Mouse (Mus musculus): ENCODE data around the gene Cfap57. TPM values are rescaled to one million over a fixed set of nuclear protein-coding genes. Genes with fewer than 3 reads are reported as not detected.

Cfap57 gene
- polyA plus RNA-seq (2014; fragmentation: Illumina TruSeq; extraction: RNeasy Lipid Tissue Mini Kit (QIAGEN cat#74804); ENCODE audit: low read depth, low replicate concordance) = not detected

GRCm38 (mm10) chr4:118620279-118620966, at the start of gene Cfap57, which contains the start of gene Ebna1bp2:
Gene Cfap57 (minus strand): TSS chr4:118620777.
Gene Ebna1bp2 (plus strand): TSS chr4:118620799.

GRCm38 (mm10) chr4:118658652-118659051, 38.1 kb upstream of the Cfap57 start, which contains the start of gene Olfr62:
Gene Olfr62 (plus strand): TSS chr4:118658952.

GRCm38 (mm10) chr4:118543592-118544260, 76.9 kb downstream of the Cfap57 start, which contains the start of gene Tmem125:
Gene Tmem125 (minus strand): TSS chr4:118544044.

GRCm38 (mm10) chr4:118526408-118527334, 93.9 kb downstream of the Cfap57 start, which contains the start of gene 2610528J11Rik:
Gene 2610528J11Rik (plus strand): TSS chr4:118526999.

Other genes with a start within 250 kb of the Cfap57 start
- 2.6 TPM for gene Szt2, start 211.5 kb downstream of the Cfap57 start, polyA plus RNA-seq (2014; fragmentation: Illumina TruSeq; extraction: RNeasy Lipid Tissue Mini Kit (QIAGEN cat#74804); ENCODE audit: low read depth, low replicate concordance)
- gene Med8, start 211.4 kb downstream of the Cfap57 start, polyA plus RNA-seq (2014; fragmentation: Illumina TruSeq; extraction: RNeasy Lipid Tissue Mini Kit (QIAGEN cat#74804); ENCODE audit: low read depth, low replicate concordance) = 52.9 TPM
- 33.0 TPM for gene Elovl1, start 192.7 kb downstream of the Cfap57 start, polyA plus RNA-seq (2014; fragmentation: Illumina TruSeq; extraction: RNeasy Lipid Tissue Mini Kit (QIAGEN cat#74804); ENCODE audit: low read depth, low replicate concordance)
- 0.88 TPM for gene Cdc20, start 183.4 kb downstream of the Cfap57 start, polyA plus RNA-seq (2014; fragmentation: Illumina TruSeq; extraction: RNeasy Lipid Tissue Mini Kit (QIAGEN cat#74804); ENCODE audit: low read depth, low replicate concordance)
- not detected for gene Mpl, start 163.3 kb downstream of the Cfap57 start, polyA plus RNA-seq (2014; fragmentation: Illumina TruSeq; extraction: RNeasy Lipid Tissue Mini Kit (QIAGEN cat#74804); ENCODE audit: low read depth, low replicate concordance)
- 0.60 TPM for gene Tie1, start 130.7 kb downstream of the Cfap57 start, polyA plus RNA-seq (2014; fragmentation: Illumina TruSeq; extraction: RNeasy Lipid Tissue Mini Kit (QIAGEN cat#74804); ENCODE audit: low read depth, low replicate concordance)
- 17.1 TPM for gene 2610528J11Rik, start 93.8 kb downstream of the Cfap57 start, polyA plus RNA-seq (2014; fragmentation: Illumina TruSeq; extraction: RNeasy Lipid Tissue Mini Kit (QIAGEN cat#74804); ENCODE audit: low read depth, low replicate concordance)
- gene Tmem125, start 76.7 kb downstream of the Cfap57 start, polyA plus RNA-seq (2014; fragmentation: Illumina TruSeq; extraction: RNeasy Lipid Tissue Mini Kit (QIAGEN cat#74804); ENCODE audit: low read depth, low replicate concordance) = 3.1 TPM
- 20.9 TPM for gene Ebna1bp2, start within 50 bp of the Cfap57 start, polyA plus RNA-seq (2014; fragmentation: Illumina TruSeq; extraction: RNeasy Lipid Tissue Mini Kit (QIAGEN cat#74804); ENCODE audit: low read depth, low replicate concordance)
- gene Olfr62, start 38.2 kb upstream of the Cfap57 start, polyA plus RNA-seq (2014; fragmentation: Illumina TruSeq; extraction: RNeasy Lipid Tissue Mini Kit (QIAGEN cat#74804); ENCODE audit: low read depth, low replicate concordance) = not detected
- not detected for gene Olfr1342, start 72.0 kb upstream of the Cfap57 start, polyA plus RNA-seq (2014; fragmentation: Illumina TruSeq; extraction: RNeasy Lipid Tissue Mini Kit (QIAGEN cat#74804); ENCODE audit: low read depth, low replicate concordance)
- not detected for gene Olfr1341, start 82.7 kb upstream of the Cfap57 start, polyA plus RNA-seq (2014; fragmentation: Illumina TruSeq; extraction: RNeasy Lipid Tissue Mini Kit (QIAGEN cat#74804); ENCODE audit: low read depth, low replicate concordance)
- not detected for gene Olfr1340, start 99.4 kb upstream of the Cfap57 start, polyA plus RNA-seq (2014; fragmentation: Illumina TruSeq; extraction: RNeasy Lipid Tissue Mini Kit (QIAGEN cat#74804); ENCODE audit: low read depth, low replicate concordance)
- not detected for gene Olfr1339, start 111.4 kb upstream of the Cfap57 start, polyA plus RNA-seq (2014; fragmentation: Illumina TruSeq; extraction: RNeasy Lipid Tissue Mini Kit (QIAGEN cat#74804); ENCODE audit: low read depth, low replicate concordance)
- not detected for gene Olfr1338, start 138.0 kb upstream of the Cfap57 start, polyA plus RNA-seq (2014; fragmentation: Illumina TruSeq; extraction: RNeasy Lipid Tissue Mini Kit (QIAGEN cat#74804); ENCODE audit: low read depth, low replicate concordance)
- not detected for gene Olfr1337, start 161.8 kb upstream of the Cfap57 start, polyA plus RNA-seq (2014; fragmentation: Illumina TruSeq; extraction: RNeasy Lipid Tissue Mini Kit (QIAGEN cat#74804); ENCODE audit: low read depth, low replicate concordance)
- gene Olfr1335, start 189.2 kb upstream of the Cfap57 start, polyA plus RNA-seq (2014; fragmentation: Illumina TruSeq; extraction: RNeasy Lipid Tissue Mini Kit (QIAGEN cat#74804); ENCODE audit: low read depth, low replicate concordance) = not detected
- gene Olfr1333, start 215.5 kb upstream of the Cfap57 start, polyA plus RNA-seq (2014; fragmentation: Illumina TruSeq; extraction: RNeasy Lipid Tissue Mini Kit (QIAGEN cat#74804); ENCODE audit: low read depth, low replicate concordance) = not detected
- not detected for gene Olfr1331, start 243.9 kb upstream of the Cfap57 start, polyA plus RNA-seq (2014; fragmentation: Illumina TruSeq; extraction: RNeasy Lipid Tissue Mini Kit (QIAGEN cat#74804); ENCODE audit: low read depth, low replicate concordance)